ENCODE assay signal across 9 mouse cellular contexts in genomic region chr1:163313101-163313773, GRCm38 (mm10). TPM values are rescaled to one million over a fixed set of nuclear protein-coding genes. Genes with fewer than 3 reads are reported as not detected.
DNase-seq lines count a peak whose midpoint lies in the region; ATAC-seq and TF ChIP-seq lines count a peak whose summit lies in the region.
"Had no signal": no experiment of that assay in that cellular context is flagged by ENCODE, and none has a peak within 500 bp of the region (broad histone marks: within the 10 kb centered on the region; RNA-seq: fewer than 3 reads in every experiment).

Gene Prrx1 (minus strand): TSS chr1:163313710.

- peak within 1 kb of the TSS; percentile 42 for H3K9ac ChIP-seq in kidney, embryonic 15.5 days
- H3K9ac ChIP-seq in midbrain, embryonic 14.5 days (replicated peaks; ENCODE audit: low read length) = peak within 1 kb of the TSS; percentile 52

- ATAC-seq in kidney, embryonic 15.5 days (replicated peaks; ENCODE audit: low FRiP score) = peak; percentile 15; the same call in 1 of the 2 replicates
- peak; percentile 51 for ATAC-seq in midbrain, embryonic 14.5 days (ENCODE audit: low FRiP score, low TSS enrichment)
- ATAC-seq: Patski had no signal

- H3K4me1 ChIP-seq in kidney, embryonic 15.5 days = peaks cover 45% of the 10 kb centered on the region
- peaks cover 19% of the 10 kb centered on the region for H3K4me1 ChIP-seq in midbrain, embryonic 14.5 days (ENCODE audit: control insufficient read depth, insufficient read depth, low read length)

- WGBS in kidney, embryonic 15.5 days = under 1% methylated on average over 17 of the region's 17 CpGs
- under 1% methylated on average over 17 of the region's 17 CpGs for WGBS in midbrain, embryonic 14.5 days

- no peak for TF ChIP-seq POLR2A in brain, embryonic 14.5 days (IDR thresholded peaks at IDR 0.05; ENCODE audit: borderline replicate concordance, extremely low read depth, insufficient read depth, insufficient read length, poor library complexity, severe bottlenecking)

- H3K4me2 ChIP-seq in kidney, embryonic 15.5 days = peak within 1 kb of the TSS; percentile 88
- peak within 1 kb of the TSS; percentile 75 for H3K4me2 ChIP-seq in midbrain, embryonic 14.5 days (ENCODE audit: low read length)

- peaks cover 77% of the 10 kb centered on the region for H3K27me3 ChIP-seq in kidney, embryonic 15.5 days
- peaks cover 76% of the 10 kb centered on the region for H3K27me3 ChIP-seq in midbrain, embryonic 14.5 days (ENCODE audit: control insufficient read depth, insufficient read depth, low read length)

- no peak for DNase-seq in kidney, adult 11 months
- DNase-seq in brain, embryonic 14.5 days (ENCODE audit: low read depth) = peak; percentile 94
- peak in 1 of 2 experiments; percentile 32 for DNase-seq in gastrocnemius, postnatal 36 days
- peak; percentile 86 for DNase-seq in hindlimb bud, embryonic 11.5 days (ENCODE audit: extremely low spot score, low read depth, low spot score)
- DNase-seq in midbrain, embryonic 14.5 days = peak; percentile 76
- no peak for DNase-seq in urinary bladder, postnatal 36 days (ENCODE audit: low spot score in 2 of 2)
- DNase-seq in thymus, postnatal 25 days = no peak

- peak; percentile 35; the same call in 1 of the 2 replicates for TF ChIP-seq CTCF in brain, embryonic 14.5 days (IDR thresholded peaks at IDR 0.05; ENCODE audit: borderline replicate concordance, extremely low read depth, insufficient read depth, insufficient read length)

- peak within 1 kb of the TSS; percentile 75 for H3K27ac ChIP-seq in kidney, embryonic 15.5 days
- H3K27ac ChIP-seq in midbrain, embryonic 14.5 days (replicated peaks; ENCODE audit: low read depth, low read length) = no peak within 1 kb of the TSS

- H3K4me3 ChIP-seq in kidney, embryonic 15.5 days (replicated peaks) = peak within 1 kb of the TSS; percentile 52
- H3K4me3 ChIP-seq in midbrain, embryonic 14.5 days (replicated peaks; ENCODE audit: low read depth, low read length) = peak within 1 kb of the TSS; percentile 39

- H3K36me3 ChIP-seq in kidney, embryonic 15.5 days = no peaks in the 10 kb centered on the region
- no peaks in the 10 kb centered on the region for H3K36me3 ChIP-seq in midbrain, embryonic 14.5 days (ENCODE audit: control insufficient read depth, insufficient read depth, low read length)

- H3K9me3 ChIP-seq in kidney, embryonic 15.5 days (replicated peaks) = no peaks in the 10 kb centered on the region
- no peaks in the 10 kb centered on the region for H3K9me3 ChIP-seq in midbrain, embryonic 14.5 days (ENCODE audit: control insufficient read depth, low read length)

- intact Hi-C loops in gastrocnemius, postnatal 36 days (cut with DNase I) = loop anchor here (5.0 to 10.0 kb wide), 4 partner anchors 72 to 161 kb away; no protein-coding TSS in a partner anchor

RNA-seq across cellular contexts. Expression of gene Prrx1, which starts in this region (rescaled TPM):
- 10.5 and 10.9 TPM in 2 replicates for polyA plus RNA-seq in kidney, embryonic 15.5 days (2015; fragmentation: Nextera tagmentation; extraction: Ambion mirVana)
- 7.2 and 8.9 TPM in 2 replicates for polyA plus RNA-seq in brain, embryonic 14.5 days (2012; rRNA removed)
- 10 to 100 TPM; 34.1 to 39.4 TPM for total RNA-seq in gastrocnemius, postnatal 36 days (2021)
- 0.84 and 3.5 TPM in 2 replicates for polyA plus RNA-seq in midbrain, embryonic 14.5 days (2014; fragmentation: Nextera tagmentation; extraction: Ambion mirVana)

Comparison
In these comparisons a context has a peak if more than half of its experiments do, and no peak if none do; other contexts are left out.
1. DNase-seq: peak in brain, embryonic 14.5 days (single experiment), hindlimb bud, embryonic 11.5 days (single experiment) and midbrain, embryonic 14.5 days (single experiment); none in kidney, adult 11 months (single experiment), urinary bladder, postnatal 36 days (0 of 2) and thymus, postnatal 25 days (single experiment).